Comparison of ENCODE assay signal across 9 mouse cellular contexts in the genomic region with DNA sequence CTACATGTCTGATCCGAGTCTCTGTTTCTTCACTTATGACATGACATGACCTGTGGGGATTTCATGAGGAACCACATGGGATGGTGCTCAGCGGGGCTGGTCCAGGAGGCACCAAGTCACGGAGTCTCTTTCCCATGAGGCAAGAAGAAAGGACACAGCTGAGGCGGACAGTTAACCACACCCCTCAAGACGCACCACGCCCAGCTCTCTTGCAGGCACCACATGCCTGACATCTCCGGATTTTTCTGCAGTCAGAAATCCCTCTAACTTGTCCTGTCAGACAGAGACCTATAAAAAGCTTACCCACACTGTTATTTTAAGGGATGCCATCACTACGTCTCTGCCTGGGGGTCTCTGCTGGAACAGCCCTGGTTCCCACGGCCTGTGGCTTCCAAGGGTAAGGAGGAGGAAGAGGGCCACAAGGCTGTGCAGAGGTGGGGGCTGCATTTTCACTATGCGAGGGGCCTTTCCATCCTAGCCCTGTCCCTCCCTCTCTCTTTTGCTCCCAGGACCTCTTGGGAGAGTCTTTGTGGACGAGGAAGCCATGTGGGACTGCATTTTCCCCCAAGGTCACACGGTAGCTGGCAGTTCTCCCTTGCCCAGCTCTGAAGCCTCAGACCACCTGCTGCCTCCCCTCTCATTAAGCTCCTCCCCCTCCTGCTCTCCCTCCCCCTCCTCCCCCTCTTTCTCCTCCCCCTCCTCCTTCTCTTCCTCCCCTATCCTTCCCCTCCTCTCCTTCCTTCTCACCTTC.
DNase-seq lines count a peak whose midpoint lies in the region; ATAC-seq and TF ChIP-seq lines count a peak whose summit lies in the region.
"Had no signal": no experiment of that assay in that cellular context is flagged by ENCODE, and none has a peak within 500 bp of the region (broad histone marks: within the 10 kb centered on the region; RNA-seq: fewer than 3 reads in every experiment).

No protein-coding gene starts in this region.

- no peak for TF ChIP-seq CTCF in heart, postnatal 0 days (IDR thresholded peaks at IDR 0.05; ENCODE audit: low read depth)

- H3K36me3 ChIP-seq in kidney, embryonic 15.5 days, result no peaks in the 10 kb centered on the region
- H3K36me3 ChIP-seq in heart, postnatal 0 days (replicated peaks; ENCODE audit: control insufficient read depth, insufficient read depth, low read length), result no peaks in the 10 kb centered on the region

- peaks cover 83% of the 10 kb centered on the region for H3K27me3 ChIP-seq in kidney, embryonic 15.5 days
- peaks cover 62% of the 10 kb centered on the region for H3K27me3 ChIP-seq in heart, postnatal 0 days (ENCODE audit: control insufficient read depth, insufficient read depth, low read length)

- H3K4me3 ChIP-seq in kidney, embryonic 15.5 days (replicated peaks), result no peak overlapping the region
- H3K4me3 ChIP-seq in heart, postnatal 0 days (ENCODE audit: low read depth, low read length), result no peak overlapping the region

- peaks cover 62% of the 10 kb centered on the region for H3K4me1 ChIP-seq in kidney, embryonic 15.5 days
- H3K4me1 ChIP-seq in heart, postnatal 0 days (ENCODE audit: control insufficient read depth, insufficient read depth), result peaks cover 4% of the 10 kb centered on the region

- WGBS in kidney, embryonic 15.5 days, result 13% methylated on average over 12 of the region's 12 CpGs
- WGBS in heart, postnatal 0 days, result 40% methylated on average over 12 of the region's 12 CpGs

- H3K9me3 ChIP-seq in kidney, embryonic 15.5 days (replicated peaks), result no peaks in the 10 kb centered on the region
- H3K9me3 ChIP-seq in heart, postnatal 0 days (replicated peaks; ENCODE audit: control insufficient read depth, low read length), result no peaks in the 10 kb centered on the region

- H3K27ac ChIP-seq in kidney, embryonic 15.5 days, result peak overlapping the region; percentile 73
- no peak overlapping the region for H3K27ac ChIP-seq in heart, postnatal 0 days (ENCODE audit: low read depth)

- TF ChIP-seq EP300 in heart, postnatal 0 days (IDR thresholded peaks at IDR 0.05; ENCODE audit: low read depth), result no peak

- H3K4me2 ChIP-seq in kidney, embryonic 15.5 days, result 0 out of 2 replicates have a peak overlapping the region, but pooled peaks have one; percentile 14
- no peak overlapping the region for H3K4me2 ChIP-seq in heart, postnatal 0 days (ENCODE audit: low read depth, low read length)

- peak; percentile 49 for ATAC-seq in kidney, embryonic 15.5 days (replicated peaks; ENCODE audit: low FRiP score)
- peak; percentile 43 for ATAC-seq in common myeloid progenitor, adult 5-6 weeks (replicated peaks; ENCODE audit: low read depth, poor library complexity, severe bottlenecking)
- ATAC-seq in heart, postnatal 0 days (ENCODE audit: insufficient read depth, low read depth), result 0 out of 2 replicates have a peak, but pooled peaks have one; percentile 25
- ATAC-seq in megakaryocyte-erythroid progenitor cell, adult 5-6 weeks (replicated peaks; ENCODE audit: low FRiP score, low TSS enrichment, poor library complexity, severe bottlenecking), result peak; percentile 63

- DNase-seq in kidney, postnatal 36 days, result no peak
- peak; percentile 9 for DNase-seq in heart, postnatal 0 days (ENCODE audit: low spot score)
- no peak for DNase-seq in T-cell, adult 2 months (ENCODE audit: low spot score)
- DNase-seq in layer of hippocampus, adult 11-12 months (ENCODE audit: low spot score), result no peak
- no peak for DNase-seq in layer of hippocampus, adult 9-11 months
- DNase-seq: cerebellum, adult 2 months had no signal

- H3K9ac ChIP-seq in kidney, embryonic 15.5 days, result no peak overlapping the region
- H3K9ac ChIP-seq in heart, postnatal 0 days (replicated peaks; ENCODE audit: low read depth, low read length), result no peak overlapping the region
